Mouse (Mus musculus) erythroblast, adult 5-6 weeks (primary cell): ENCODE results near the gene Slc23a2. TPM values are rescaled to one million over a fixed set of nuclear protein-coding genes. Genes with fewer than 3 reads are reported as not detected.
A peak's percentile ranks its signal among the peaks of the same experiment; 100 is the strongest.

Source experiments
- ATAC-seq: replicated peaks from 2 replicates; pipeline ENCODE4 v1.8.0; 2016; ENCODE audit warnings: moderate number of reproducible peaks, mild to moderate bottlenecking, moderate TSS enrichment, inconsistent platforms; ENCODE audit not compliant: poor library complexity, low FRiP score, severe bottlenecking
- total RNA-seq, 2 experiments: library from RNA; stranded (forward) in 1 of 2; stranded (reverse) in 1 of 2; fragments of 150-400 nt in 1 of 2; fragments of 200-764, 138-1000 nt in 1 of 2; gene quantifications; 2 replicates each; pipeline versions ENCODE4 v1.2.3 to v1.2.4; 2015 to 2017; ENCODE audit warnings: low replicate concordance in 2 of 2

The Slc23a2 gene
- total RNA-seq, 2 experiments from 2014 or later: 5.7 to 7.5 TPM

DNA sequence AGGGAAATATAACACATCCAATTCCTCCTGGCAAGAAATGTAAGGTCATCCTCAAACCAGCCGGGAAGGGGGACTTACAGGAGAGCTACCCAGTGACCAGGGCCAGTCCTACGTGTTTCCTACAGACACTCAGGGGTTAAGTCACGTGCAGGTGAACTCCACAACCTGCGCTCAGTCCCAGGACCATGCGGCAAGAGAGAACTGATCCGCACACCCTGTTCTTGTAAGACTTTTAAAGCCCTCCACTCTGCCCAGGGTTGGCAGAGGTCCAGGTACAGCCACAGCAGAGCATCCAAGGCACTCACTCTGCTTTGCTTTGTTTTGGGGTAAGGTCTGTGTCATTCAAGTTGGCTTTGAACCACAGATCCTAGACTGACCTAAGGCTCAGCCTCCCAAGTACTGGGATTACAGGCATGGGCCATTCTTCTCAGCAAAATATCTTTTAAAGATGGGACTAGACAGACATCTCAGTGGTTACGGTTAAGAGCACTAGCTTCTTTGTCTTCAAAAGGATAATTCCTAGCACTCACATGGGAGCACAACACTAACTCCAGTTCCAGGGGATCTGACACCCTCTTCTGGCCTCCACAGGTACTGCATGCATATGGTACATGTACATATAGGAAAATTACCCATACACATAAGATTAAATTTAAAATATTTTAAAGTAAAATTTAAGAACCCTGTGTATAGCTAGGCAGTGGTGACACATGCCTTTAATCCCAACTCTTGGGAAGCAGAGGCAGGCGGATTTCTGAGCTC, 8.9 kb downstream of the Slc23a2 start:
- 0 out of 2 replicates have a peak, but pooled peaks have one; percentile 53 for ATAC-seq

DNA sequence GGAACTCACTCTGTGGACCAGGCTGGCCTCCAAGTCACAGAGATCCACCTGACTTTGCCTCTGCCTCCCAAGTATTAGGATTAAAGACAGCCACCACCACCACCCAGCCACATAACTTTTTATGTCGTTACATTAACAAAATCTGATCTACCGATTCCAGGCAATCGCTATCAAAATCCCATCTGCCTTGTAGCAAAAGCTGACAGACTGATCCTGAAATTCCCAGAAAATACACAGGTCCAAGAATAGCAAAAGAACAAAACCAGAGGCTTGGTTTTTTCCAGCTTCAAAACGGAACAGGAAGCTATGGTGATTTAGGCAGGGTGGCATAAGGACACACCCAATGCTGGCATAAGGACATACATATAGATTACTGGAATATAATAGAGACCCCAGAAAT, 10.2 kb downstream of the Slc23a2 start:
- ATAC-seq: no peak

DNA sequence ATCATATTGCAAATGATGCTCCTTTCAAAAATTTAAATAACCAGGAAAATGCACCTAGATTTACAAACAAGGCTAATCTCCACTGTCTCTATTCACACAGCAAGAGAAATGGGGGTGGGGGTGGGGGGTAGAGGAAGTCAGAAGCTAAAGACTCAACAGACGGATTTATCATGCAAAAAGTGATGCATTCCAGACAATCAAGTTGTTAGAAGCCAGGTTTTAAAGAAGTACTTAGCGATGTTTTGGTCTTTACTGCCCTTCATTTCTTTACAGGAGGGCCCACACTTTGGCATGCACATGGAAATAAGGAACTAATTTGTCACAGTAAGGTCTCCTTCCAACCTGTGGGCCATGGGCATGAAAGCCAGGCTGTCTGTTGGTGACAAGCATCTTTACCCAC, 11.5 kb downstream of the Slc23a2 start:
- ATAC-seq: no peak

DNA sequence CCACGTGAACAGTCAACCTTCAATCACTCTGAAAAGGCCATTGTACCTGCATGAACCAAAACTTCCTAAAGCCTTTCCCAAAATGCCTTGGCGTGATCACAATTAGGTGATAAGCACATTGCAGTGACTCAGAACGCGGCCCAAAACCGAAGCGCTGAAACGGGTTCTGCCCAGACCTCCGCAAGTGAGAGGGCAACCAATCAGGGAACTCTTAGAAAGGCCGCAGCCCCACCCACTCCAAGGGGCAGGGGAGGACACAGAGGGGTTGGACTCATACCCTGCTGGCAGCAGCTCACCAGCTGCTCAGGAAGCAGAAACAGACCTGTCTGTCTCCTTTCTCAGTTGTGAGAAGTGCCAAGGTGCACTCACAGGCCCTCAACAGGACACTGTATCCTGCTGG, 13.6 kb downstream of the Slc23a2 start:
- ATAC-seq: peak; percentile 30; the same call in 1 of the 2 replicates

DNA sequence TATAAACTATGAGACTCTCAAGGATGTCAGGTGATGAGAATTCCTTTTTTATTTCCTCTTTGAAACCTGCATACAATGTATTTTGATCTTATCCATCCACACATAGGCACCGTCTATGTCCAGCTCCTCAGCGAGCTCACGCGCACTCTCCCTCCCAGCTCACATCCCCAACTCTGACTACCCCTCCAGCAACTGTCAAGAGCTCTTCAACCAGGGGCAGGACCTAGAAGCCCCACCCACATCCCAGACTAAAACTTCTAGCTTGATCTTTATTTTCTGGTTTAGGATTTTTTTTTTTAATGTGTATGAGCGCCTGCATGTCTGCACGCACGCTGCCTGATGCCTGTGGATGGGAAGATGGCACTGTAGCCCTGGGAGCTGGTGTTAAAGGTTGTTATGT, 14.9 kb downstream of the Slc23a2 start:
- ATAC-seq: no peak

DNA sequence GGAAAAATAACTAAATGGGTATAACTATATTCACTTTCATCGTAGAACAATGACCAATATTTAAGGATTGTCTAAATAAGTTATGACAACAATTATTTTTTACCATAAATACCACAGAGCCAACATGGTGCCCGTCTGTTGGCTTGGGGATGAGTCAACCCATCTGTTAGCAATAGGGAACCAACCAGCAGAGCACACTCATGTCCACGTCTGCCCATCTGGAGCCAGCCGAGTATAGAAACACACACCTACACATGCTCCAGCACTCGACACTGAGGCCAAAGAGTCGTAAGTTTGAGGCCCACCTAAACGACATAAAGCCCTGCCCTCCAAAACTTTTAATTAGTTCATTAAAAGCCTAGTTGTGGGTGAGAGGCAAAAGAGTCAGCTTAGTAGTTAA, 15.7 kb downstream of the Slc23a2 start:
- no peak for ATAC-seq

DNA sequence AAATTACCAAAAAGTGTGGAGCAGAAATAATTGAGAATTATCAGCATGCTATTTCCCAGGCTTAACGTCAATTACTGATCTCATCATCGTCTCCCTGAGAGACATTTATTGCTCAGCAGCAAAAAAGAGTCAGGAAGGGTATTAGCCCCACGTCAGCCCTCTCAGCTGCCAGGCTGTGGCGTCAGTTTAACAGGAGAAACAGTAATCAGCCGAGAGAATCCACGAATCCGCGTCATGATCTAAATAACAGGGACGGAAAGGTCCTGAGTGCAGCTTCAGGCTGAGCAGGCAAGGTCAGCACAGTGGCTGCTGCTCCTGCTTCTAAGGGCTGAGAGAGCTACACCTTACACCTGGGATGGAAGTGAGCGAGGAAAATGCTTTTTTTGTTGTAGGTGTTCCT, 17.0 kb downstream of the Slc23a2 start:
- no peak for ATAC-seq

DNA sequence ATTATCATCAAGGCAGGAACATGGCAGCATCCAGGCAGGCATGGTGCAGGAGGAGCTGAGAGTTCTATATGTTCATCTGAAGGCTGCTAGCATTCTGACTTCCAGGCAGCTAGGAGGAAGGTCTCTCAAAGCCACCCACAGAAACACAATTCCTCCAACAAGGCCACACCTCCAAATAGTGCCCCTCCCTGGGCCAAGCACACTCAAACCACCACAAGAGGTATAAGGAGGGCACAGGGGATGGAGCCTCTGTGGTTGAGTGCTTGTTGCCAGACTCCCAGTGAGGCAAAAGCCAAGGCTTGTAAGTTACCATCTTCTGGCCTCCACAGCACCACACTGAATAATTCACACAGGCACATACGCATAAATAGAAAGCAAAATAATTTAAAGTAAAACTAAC, 18.6 kb downstream of the Slc23a2 start:
- ATAC-seq: no peak

DNA sequence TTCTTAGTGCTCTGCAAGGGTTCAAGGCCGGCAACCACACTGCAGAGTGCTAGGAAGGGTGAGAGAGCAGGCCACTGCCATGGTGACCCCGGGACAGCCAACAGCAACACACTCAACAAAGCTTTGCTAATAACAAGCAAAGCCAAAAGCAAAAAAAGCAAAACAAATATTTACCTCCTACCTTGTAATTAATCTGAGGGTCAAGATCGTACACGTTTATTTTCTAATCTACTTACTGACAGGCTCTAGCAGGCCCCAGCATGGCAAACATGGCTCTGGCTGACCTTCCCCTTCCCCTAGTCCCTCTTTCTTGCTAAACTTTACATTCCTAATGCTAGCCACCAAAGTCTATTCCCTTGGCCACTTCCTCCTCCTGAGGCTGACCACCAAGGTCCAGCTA, 21.8 kb downstream of the Slc23a2 start:
- ATAC-seq: no peak

DNA sequence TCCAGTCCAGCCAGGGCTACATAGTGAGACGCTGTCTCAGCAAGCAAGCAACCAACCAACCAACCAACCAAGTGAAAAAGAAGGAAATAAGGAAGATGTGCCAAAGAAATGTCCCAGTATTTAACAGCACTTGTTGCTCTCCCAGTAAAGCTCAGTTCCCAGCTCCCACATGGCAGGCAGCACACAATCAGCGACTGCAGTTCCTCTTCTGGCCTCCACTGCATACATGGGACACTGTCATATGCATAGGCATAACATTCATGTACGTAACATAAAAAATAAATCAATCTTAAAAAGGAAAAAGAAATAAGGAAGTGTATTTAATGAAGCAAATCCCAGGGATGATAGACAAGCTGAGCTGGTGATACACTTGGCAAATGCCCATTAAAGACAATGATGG, 23.9 kb downstream of the Slc23a2 start:
- ATAC-seq: no peak

DNA sequence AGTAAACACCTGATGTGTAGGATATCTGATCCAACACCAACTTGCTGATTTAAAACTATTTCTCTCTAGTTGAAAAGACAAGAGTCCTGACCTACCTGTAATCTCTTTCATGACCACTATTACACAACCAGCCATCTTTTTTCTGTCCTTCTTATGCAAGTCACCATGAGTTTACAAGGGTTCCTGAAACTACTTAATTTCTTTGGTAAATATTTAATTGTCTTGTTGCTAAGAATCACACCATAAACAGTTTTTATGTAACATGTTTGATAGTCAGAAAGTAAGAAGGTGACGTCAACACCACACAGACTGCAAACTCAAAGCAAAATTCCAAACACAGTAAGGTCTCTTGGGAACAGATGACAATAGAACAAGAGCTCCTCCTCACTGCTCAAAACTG, 26.3 kb downstream of the Slc23a2 start:
- no peak for ATAC-seq

DNA sequence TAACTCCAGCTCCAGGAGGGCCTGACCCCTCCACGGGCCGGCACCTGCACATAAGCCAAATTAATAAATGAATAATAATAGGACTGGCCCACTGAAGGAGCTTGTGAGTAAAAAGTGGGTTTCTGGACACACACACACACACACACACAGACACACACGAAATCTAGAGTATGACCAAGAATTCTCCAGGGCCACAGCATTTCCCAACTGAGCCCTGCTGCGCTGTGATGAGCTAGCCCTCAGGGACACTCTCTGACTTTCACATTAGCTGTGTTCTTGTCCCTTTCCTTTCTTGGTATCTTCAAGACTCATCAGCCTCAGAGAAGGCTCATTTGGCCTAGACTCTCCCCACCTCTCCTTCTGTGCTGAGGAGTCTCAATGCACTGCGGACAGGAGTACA, 29.0 kb downstream of the Slc23a2 start:
- no peak for ATAC-seq

DNA sequence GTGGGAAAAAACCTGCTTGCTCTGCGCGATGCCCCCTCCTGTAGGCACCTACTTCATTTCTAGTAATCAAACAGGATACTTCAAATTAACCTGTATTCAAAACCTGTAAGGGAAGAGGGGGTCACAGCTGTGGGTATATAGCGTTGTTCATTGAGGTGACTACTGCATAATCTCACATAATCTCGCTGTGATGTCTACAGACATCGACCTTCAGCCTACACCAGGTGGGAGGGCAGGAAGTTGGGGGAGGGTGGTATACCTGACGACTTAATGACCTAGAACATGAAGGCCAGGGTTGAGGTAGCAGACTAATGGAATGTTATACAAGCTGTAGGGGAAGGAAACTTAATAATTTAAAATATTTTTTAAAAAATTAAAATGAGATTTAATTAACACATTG, 29.6 kb downstream of the Slc23a2 start:
- no peak for ATAC-seq

DNA sequence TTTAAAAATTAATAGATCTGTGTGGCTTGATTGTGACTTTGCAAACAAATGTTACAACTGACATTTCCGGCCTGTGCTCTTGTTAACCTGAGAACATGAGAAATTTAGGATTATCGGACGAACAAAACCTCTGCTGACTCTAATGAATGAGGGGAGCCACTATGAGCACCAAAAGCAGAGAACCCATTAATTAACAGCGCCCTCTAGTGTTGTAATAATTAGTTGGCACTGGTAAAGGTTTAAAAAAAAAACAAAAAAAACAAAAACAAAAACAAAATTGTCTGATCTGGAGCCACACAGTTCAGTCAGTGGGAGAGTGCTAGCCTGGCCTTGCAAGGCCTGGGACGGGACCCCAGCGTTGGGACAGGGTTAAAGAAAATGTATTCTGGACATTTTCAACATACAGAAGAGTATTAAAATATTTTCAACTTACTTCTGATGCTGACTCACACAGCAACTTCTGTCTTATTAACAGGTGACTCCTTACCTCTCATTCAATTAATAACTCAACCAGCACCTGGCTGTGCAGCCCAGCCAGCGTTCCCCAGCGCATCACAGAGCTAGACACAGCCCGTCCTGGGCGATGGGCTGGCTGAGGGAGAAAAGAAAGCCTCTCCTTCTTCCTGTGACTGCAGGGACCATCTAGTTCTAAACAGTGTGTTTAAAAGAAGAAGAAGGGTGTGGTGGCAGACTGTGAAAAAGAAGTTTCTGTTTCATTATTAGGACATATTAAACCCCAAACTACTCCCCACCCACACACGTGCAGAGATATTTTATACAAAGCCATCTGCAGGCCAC, 30.7 kb downstream of the Slc23a2 start:
- peak; percentile 57; the same call in 1 of the 2 replicates for ATAC-seq

DNA sequence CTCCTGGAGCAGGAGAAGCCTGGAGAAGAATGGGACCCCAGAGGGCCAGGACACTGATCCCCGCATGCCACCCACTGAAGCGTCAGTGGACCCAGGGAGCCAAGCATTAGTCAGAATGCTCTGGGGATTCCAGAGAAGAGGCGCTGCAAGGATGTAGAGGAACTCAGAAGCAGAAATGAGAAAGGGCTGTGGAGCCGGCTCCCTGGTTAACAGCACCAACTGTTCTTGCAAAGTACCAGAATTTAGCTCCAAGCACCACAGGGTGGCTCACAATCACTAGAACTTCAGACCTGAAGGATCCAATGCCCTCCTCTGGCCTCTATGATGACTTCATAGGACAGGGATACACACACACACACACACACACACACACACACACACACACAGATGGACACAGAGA, 32.6 kb downstream of the Slc23a2 start:
- ATAC-seq: no peak

DNA sequence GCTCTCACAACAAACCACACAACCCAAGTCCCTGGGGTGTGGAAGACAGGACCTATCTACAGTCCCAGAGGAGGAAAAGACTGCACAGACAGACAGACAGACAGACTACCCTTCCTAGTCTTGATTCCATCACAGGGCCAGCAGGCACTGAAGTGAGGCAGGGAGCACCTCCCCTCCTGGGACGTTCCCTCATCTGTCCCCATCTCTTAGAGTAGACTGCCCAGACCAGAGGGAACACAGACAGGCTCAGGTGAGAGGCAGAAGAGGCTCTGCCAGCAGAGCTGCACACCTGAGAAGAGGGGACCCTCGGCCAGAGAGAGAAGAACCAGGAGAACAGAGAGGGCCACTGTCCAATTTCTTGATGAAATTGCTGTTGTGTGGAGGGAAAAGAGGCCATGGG, 33.0 kb downstream of the Slc23a2 start:
- ATAC-seq: no peak

DNA sequence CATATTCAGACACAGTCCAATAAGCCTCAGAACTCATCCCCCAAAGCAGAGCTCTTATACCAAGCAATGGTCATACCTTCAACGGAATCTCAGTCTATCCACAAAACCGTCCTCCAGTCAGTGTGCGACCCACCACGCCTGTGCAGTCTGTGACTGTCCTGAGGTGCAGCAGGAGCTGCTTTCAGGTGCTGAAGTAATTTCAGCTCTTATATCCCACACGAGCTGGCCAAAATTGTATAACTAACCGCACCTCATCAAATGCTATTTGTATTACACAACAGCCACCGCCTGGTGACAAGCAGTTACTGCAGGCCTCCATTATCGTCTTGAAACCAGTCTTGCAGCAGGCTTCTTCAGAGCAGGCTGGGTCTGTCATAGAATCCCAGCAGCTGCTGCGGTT, 33.6 kb downstream of the Slc23a2 start:
- ATAC-seq: 0 out of 2 replicates have a peak, but pooled peaks have one; percentile 56

DNA sequence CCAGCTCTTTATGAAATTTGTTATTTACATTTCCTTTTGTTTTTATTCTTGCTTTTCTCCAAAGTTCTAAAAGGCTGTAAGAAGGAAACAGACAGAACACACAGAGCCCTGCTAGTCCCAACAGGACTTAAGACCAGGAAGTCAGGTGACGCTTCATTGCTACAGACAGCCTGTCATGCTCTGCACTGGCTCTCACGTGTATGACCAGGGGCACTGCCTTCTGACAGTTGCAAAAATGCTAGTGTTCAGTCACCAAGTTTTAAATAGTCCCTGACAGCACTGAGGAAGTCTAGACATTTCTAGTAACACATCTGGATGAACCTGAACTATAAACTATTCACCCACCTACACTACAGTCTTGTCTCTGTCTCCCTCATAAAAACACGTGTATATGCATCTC, 34.2 kb downstream of the Slc23a2 start:
- ATAC-seq: no peak

DNA sequence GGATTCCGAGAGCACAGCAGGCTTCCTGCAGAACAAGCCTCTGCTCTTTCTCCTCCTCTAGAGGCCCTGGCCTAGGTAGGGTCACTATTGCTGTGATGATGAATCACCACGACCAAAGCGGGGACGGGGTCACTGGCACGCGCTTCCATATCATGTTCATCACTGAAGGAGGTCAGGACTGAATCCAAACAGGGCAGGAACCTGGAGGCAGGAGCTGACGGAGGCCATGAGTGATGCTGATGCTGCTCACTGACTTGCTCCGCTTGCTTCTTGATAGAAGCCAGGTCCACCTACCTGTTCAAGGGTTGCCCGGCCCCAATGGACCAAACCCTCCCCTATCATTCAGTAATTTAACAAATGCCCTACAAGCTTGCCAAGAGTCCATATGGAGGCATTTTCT, 35.9 kb downstream of the Slc23a2 start:
- no peak for ATAC-seq

DNA sequence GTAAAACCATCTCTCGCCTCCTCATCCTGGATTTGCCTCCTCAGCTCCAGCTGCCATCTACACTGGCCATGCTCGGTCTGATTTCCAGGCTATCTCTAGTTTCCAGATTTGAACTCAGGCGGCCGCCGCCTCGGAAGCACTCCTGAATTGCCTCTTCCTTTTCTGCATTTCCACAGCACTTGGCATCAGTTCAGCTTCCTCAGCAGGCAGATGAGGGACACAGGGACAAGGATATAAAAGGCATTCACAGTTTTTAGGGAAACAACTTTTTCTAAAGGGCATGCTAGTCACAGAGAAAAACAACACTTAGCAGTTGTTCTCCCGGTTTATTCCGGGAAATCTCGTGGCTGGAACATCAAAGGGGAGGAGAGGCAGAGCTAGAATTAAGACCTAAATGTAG, 37.3 kb downstream of the Slc23a2 start:
- no peak for ATAC-seq

DNA sequence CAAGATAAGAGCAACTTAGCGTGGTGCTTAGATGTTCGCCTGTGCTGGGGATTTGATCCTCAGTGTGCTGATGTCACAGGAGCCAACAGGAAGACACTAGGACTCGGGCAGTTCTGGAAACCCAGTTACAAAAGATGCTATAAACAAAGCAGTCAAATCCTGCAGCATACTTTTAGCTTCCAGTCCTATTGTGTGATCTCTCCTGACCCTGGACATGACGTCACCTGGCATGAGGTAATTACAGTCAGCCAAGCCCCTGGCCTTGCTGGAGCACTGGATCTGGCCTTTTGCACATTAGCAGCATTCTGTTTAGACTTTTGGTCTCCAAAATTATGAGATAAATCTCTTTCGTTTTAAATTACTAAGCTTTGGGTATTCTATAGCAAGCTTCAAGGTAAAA, 38.8 kb downstream of the Slc23a2 start:
- ATAC-seq: no peak
